Mouse (Mus musculus): Measurements from ENCODE around the gene Scgb2a2.
"Not testable (repeated sequence)": the region's sequence is repeated elsewhere in the genome, so short reads cannot be mapped to it uniquely, and the experiment has no call there.

DNA sequence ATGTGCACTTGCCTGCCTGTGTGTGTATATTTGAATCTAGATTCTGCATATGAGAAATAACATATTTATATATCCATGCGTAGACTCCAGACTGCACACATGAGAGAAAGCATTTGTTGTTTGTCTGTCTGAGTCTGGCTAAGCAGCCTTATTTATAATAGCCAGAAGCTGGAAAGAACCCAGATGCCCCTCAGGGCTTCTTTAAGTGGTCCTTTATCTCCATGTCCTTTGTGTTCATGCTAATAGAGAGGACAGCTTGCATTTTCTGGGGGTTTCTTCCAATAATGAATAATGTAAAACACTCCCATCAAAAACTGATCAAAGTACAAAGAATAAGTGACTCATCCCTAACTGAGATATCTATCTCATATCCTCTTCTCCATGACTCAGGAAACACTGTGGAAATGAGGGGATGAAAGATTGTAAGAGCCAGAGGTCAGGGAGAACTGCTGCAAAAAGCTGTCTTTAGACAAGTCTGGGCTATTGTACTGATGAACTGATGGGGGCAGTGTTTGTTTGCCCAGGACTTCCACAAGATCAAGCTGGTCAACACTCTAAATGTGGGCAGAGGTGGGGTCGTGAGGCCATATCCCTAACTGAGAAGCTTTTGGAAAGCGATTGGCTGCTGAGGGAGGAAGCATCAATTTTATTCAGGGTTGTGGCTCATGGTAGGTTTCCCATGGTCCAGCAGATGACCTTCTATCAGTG is 2.2 kb downstream of the Scgb2a2 start:
- TF ChIP-seq CTCF (IDR thresholded peaks at IDR 0.05; ENCODE audit: control insufficient read depth, insufficient read depth, insufficient replicate concordance, low read depth, low read length); POLR2A (IDR thresholded peaks at IDR 0.05; ENCODE audit: control insufficient read depth, low read depth, low read length): not testable (repeated sequence)

Data from testis, adult 2 months (tissue).